Mouse (Mus musculus) thymus, adult 2 months (tissue): ENCODE results near the gene Crlf2. TPM values are rescaled to one million over a fixed set of nuclear protein-coding genes. Genes with fewer than 3 reads are reported as not detected.
A peak's percentile ranks its signal among the peaks of the same experiment; 100 is the strongest.

Experiments used
- DNase-seq: peaks from one replicate; pipeline ENCODE4 v3.0.0; 2021
- H3K27ac ChIP-seq: fragments of 200-500 bp; 2 replicates; pipeline ENCODE4 v1.5.1; 2012; ENCODE audit warnings: low read length, control low read depth; ENCODE audit not compliant: control insufficient read depth, insufficient read depth
- H3K27me3 ChIP-seq: fragments of 200-500 bp; 2 replicates; pipeline ENCODE4 v1.6.1; 2012; ENCODE audit warnings: mild to moderate bottlenecking, low read length, moderate library complexity, mixed read lengths; ENCODE audit not compliant: control insufficient read depth, insufficient read depth
- H3K36me3 ChIP-seq: fragments of 200-500 bp; 2 replicates; pipeline ENCODE4 v1.6.1; 2012; ENCODE audit warnings: mild to moderate bottlenecking, low read length, moderate library complexity; ENCODE audit not compliant: control insufficient read depth, insufficient read depth
- H3K4me1 ChIP-seq: fragments of 200-500 bp; replicated peaks from 2 replicates; pipeline ENCODE4 v1.6.1; 2012; ENCODE audit warnings: low read length; ENCODE audit not compliant: control insufficient read depth, insufficient read depth
- H3K4me3 ChIP-seq: fragments of 200-500 bp; 2 replicates; pipeline ENCODE4 v1.5.1; 2012; ENCODE audit warnings: mild to moderate bottlenecking, low read length, control low read depth, moderate library complexity; ENCODE audit not compliant: control insufficient read depth, insufficient read depth
- CTCF ChIP-seq: fragments of 200-500 bp; IDR thresholded peaks from 2 replicates; pipeline ENCODE4 v1.5.1; 2012; ENCODE audit warnings: mild to moderate bottlenecking, control low read depth, low read length, moderate library complexity, borderline replicate concordance; ENCODE audit not compliant: control insufficient read depth, poor library complexity, insufficient read depth; ENCODE audit errors: extremely low read depth
- POLR2A ChIP-seq: fragments of 200-500 bp; IDR thresholded peaks from 2 replicates; pipeline ENCODE4 v1.6.1; 2012; ENCODE audit warnings: mild to moderate bottlenecking, low read length, control low read depth, moderate library complexity; ENCODE audit not compliant: control insufficient read depth, poor library complexity, insufficient read depth; ENCODE audit errors: extremely low read depth
- WGBS: fragments of 180-500 bp; shearing (Covaris S2); methylation state at CpG from one replicate; pipeline ENCODE4 v1.1.7; 2018; 5-methylcytosine and 5-hydroxymethylcytosine counted together
- polyA plus RNA-seq: library from polyadenylated mRNA; depleted of rRNA; stranded (reverse); fragments of >200 nt; gene quantifications from 2 replicates; pipeline ENCODE4 v1.2.3, GENCODE M21; 2012; rRNA removed

The Crlf2 gene
- 54.4 and 57.9 TPM in 2 replicates for polyA plus RNA-seq

DNA sequence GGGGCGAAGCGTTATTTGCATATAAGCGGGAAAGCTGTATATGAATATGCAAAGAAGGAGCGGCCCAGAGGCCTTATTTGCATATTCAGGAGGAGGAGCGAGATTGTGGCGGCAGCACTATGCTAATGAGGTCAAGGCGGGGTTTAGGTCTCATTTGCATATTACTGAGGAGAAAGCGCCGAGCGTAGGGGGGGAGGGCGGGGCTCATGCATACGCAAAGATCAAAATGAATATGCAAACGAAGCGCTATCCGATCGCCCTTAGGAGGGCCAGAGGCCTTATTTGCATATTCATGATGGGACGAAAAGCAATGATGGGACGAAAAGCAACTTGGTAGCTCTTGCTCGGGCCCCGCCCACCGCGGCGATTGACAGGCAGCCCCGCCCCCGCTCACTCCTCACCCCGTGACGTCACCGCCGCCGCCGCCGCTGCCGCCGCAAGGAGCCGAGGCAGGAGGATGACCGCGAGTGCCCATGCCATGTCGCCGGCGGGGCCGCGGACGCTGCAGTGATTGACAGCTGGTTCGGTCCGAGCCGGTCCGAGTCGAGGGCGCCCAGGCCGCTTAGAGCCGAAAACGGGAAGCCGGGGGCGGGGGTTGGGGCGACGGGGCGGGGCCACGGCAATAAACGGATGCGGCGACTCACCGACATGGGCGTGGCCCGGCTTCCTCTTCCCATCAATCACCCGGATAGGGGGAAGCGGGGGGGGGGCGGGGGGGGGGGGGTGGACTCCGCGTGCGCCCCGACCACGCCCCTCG, at the start of gene Crlf2:
Gene Crlf2 (minus strand): TSS at position 590 of the 757 bp plus-strand sequence.
- H3K27ac ChIP-seq: peak within 1 kb of the TSS; percentile 54
- under 1% methylated on average over 71 of the region's 73 CpGs for WGBS
- H3K36me3 ChIP-seq: no peaks in the 10 kb centered on the region
- H3K4me3 ChIP-seq: peak within 1 kb of the TSS; percentile 66
- no peaks in the 10 kb centered on the region for H3K27me3 ChIP-seq
- H3K4me1 ChIP-seq: peaks cover 5% of the 10 kb centered on the region; the same call in 1 of the 2 replicates
- DNase-seq: peak; percentile 88
- TF ChIP-seq CTCF (no peak), POLR2A (no peak)

DNA sequence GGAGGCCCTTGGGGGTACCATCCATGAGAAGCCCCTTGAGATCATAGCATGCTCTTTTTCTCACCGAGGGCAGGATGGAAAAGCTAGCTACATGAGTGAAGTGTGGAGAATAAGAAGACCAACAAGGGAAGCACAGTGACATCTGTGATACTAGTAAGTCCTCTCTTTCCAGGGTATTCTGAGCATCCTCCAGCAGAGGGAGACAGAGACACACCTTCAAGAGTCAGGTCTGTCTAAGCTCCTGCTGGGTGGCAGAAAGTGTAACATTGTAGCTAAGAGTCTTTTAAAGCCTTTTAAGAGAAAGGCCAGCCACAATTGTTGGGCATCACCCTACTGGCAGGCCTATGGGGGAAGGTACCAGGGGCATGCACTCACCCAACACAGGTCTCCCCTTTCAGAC, 43.8 kb upstream of the Crlf2 start:
- H3K27ac ChIP-seq: no peak overlapping the region
- 34% methylated on average over 1 of the region's 1 CpGs for WGBS
- no peaks in the 10 kb centered on the region for H3K36me3 ChIP-seq
- H3K27me3 ChIP-seq: no peaks in the 10 kb centered on the region
- H3K4me3 ChIP-seq: no peak overlapping the region
- no peak for TF ChIP-seq CTCF
- TF ChIP-seq POLR2A: no peak
- no peaks in the 10 kb centered on the region for H3K4me1 ChIP-seq
- DNase-seq: peak; percentile 9

GRCm38 (mm10) chr5:109601080-109601479, 42.3 kb upstream of the Crlf2 start:
- DNase-seq: peak; percentile 19
- H3K4me3 ChIP-seq: no peak overlapping the region
- WGBS: 23% methylated on average over 3 of the region's 3 CpGs
- H3K27ac ChIP-seq: no peak overlapping the region
- H3K36me3 ChIP-seq: no peaks in the 10 kb centered on the region
- no peaks in the 10 kb centered on the region for H3K4me1 ChIP-seq
- no peaks in the 10 kb centered on the region for H3K27me3 ChIP-seq
- TF ChIP-seq CTCF: 0 out of 2 replicates have a peak, but pooled peaks have one; percentile 54
- TF ChIP-seq POLR2A: no peak

GRCm38 (mm10) chr5:109598876-109599275, 40.1 kb upstream of the Crlf2 start:
- DNase-seq: no peak
- Histone ChIP-seq H3K27ac (no peak overlapping the region), H3K4me3 (no peak overlapping the region), H3K4me1 (no peaks in the 10 kb centered on the region), H3K27me3 (no peaks in the 10 kb centered on the region), H3K36me3 (no peaks in the 10 kb centered on the region)
- TF ChIP-seq POLR2A (no peak), CTCF (no peak)

DNA sequence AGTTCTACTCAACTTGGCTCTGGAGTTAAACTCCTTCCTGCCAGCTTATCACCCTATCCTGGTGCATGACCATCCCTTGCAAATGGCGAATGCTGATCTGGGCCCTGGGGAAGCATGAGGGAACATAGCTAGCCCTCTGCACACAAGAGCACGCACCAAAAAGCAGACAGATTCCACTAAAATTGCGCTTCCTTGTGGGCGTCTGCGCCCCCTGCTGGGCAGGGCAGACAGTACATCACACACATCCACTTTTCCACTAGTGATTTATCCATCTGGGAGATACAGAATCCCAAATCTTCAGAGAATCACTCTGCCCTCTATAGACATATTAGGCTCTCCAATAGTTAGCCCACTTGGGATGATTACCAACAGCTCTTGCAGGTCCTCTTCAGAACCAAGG, 37.9 kb upstream of the Crlf2 start:
- 14% methylated on average over 5 of the region's 5 CpGs for WGBS
- no peaks in the 10 kb centered on the region for H3K4me1 ChIP-seq
- H3K27me3 ChIP-seq: no peaks in the 10 kb centered on the region
- no peak for TF ChIP-seq POLR2A
- TF ChIP-seq CTCF: peak; percentile 85; the same call in 1 of the 2 replicates
- no peaks in the 10 kb centered on the region for H3K36me3 ChIP-seq
- no peak overlapping the region for H3K4me3 ChIP-seq
- H3K27ac ChIP-seq: no peak overlapping the region
- DNase-seq: peak; percentile 21

GRCm38 (mm10) chr5:109562829-109563228, 4.0 kb upstream of the Crlf2 start:
- Histone ChIP-seq H3K4me3 (no peak overlapping the region), H3K36me3 (no peaks in the 10 kb centered on the region), H3K27ac (no peak overlapping the region), H3K4me1 (no peaks in the 10 kb centered on the region), H3K27me3 (no peaks in the 10 kb centered on the region)
- DNase-seq: no peak
- TF ChIP-seq POLR2A: no peak
- no peak for TF ChIP-seq CTCF
- WGBS: 47% methylated on average over 2 of the region's 2 CpGs
